Mouse (Mus musculus) MEL (cell line): ENCODE data around the gene Fbf1. TPM values are rescaled to one million over a fixed set of nuclear protein-coding genes. Genes with fewer than 3 reads are reported as not detected.

ENCODE experiments used
- DNase-seq: peaks from one replicate; pipeline ENCODE4 v3.0.0; 2011; ENCODE audit warnings: low read depth, low spot score
- H3K27ac ChIP-seq: 2 replicates; pipeline ENCODE4 v1.5.1; 2012; ENCODE audit warnings: low read depth, mild to moderate bottlenecking, control low read depth, low read length, moderate library complexity; ENCODE audit not compliant: control insufficient read depth
- H3K27me3 ChIP-seq, 2 experiments: fragments of 150-350 bp in 1 of 2; sonication (generic) in 1 of 2; 2 replicates each; pipeline ENCODE4 v1.6.1; 2012; ENCODE audit warnings: low read length in 2 of 2, mild to moderate bottlenecking in 2 of 2, improper control_type of control experiment in 1 of 2, moderate library complexity in 1 of 2; ENCODE audit not compliant: insufficient read depth in 2 of 2, control insufficient read depth in 1 of 2
- H3K36me3 ChIP-seq, 2 experiments: 2 replicates each; pipeline ENCODE4 v1.6.1; 2012 to 2014; ENCODE audit warnings: low read length in 2 of 2, improper control_type of control experiment in 1 of 2, inconsistent platforms in 1 of 2, mild to moderate bottlenecking in 1 of 2; ENCODE audit not compliant: insufficient read depth in 2 of 2, control insufficient read depth in 1 of 2
- H3K4me1 ChIP-seq, 2 experiments: fragments of 150-350 bp in 1 of 2; sonication (generic) in 1 of 2; 2 replicates each; pipeline ENCODE4 v1.6.1; 2012; ENCODE audit warnings: low read length in 2 of 2, improper control_type of control experiment in 1 of 2, mild to moderate bottlenecking in 1 of 2; ENCODE audit not compliant: insufficient read depth in 2 of 2, control insufficient read depth in 1 of 2
- H3K4me3 ChIP-seq, 2 experiments: fragments of 150-350 bp in 1 of 2; sonication (generic) in 1 of 2; 2 replicates each; pipeline ENCODE4 v1.5.1; 2012; ENCODE audit warnings: low read depth in 2 of 2, low read length in 2 of 2, mild to moderate bottlenecking in 2 of 2, moderate library complexity in 2 of 2, control low read depth in 1 of 2, improper control_type of control experiment in 1 of 2; ENCODE audit not compliant: control insufficient read depth in 1 of 2, insufficient read depth in 1 of 2
- H3K79me2 ChIP-seq: 2 replicates; pipeline ENCODE4 v1.6.1; 2012; ENCODE audit warnings: mild to moderate bottlenecking, low read length, moderate library complexity; ENCODE audit not compliant: control insufficient read depth, poor library complexity, insufficient read depth
- H3K9ac ChIP-seq: 2 replicates; pipeline ENCODE4 v1.6.1; 2012; ENCODE audit warnings: low read depth, mild to moderate bottlenecking, control low read depth, low read length, moderate library complexity; ENCODE audit not compliant: control insufficient read depth, poor library complexity, severe bottlenecking
- H3K9me3 ChIP-seq: fragments of 150-350 bp; sonication (generic); replicated peaks from 2 replicates; pipeline ENCODE4 v1.6.1; 2012; ENCODE audit warnings: mild to moderate bottlenecking, low read length, improper control_type of control experiment, moderate library complexity; ENCODE audit not compliant: insufficient read depth
- CHD1 ChIP-seq: IDR thresholded peaks from 2 replicates; pipeline ENCODE4 v1.6.1; 2012; ENCODE audit warnings: low read depth, mild to moderate bottlenecking, inconsistent platforms, low read length, improper control_type of control experiment
- CTCF ChIP-seq, 3 experiments: IDR thresholded peaks in 2 of 3; conservative IDR thresholded peaks in 1 of 3; 2 replicates each; pipeline ENCODE4 v1.5.1; 2011 to 2012; ENCODE audit warnings: low read length in 3 of 3, low read depth in 2 of 3, mild to moderate bottlenecking in 2 of 3, improper control_type of control experiment in 1 of 3, inconsistent platforms in 1 of 3, mixed read lengths in 1 of 3, moderate library complexity in 1 of 3; ENCODE audit not compliant: control insufficient read depth in 1 of 3, insufficient read depth in 1 of 3, poor library complexity in 1 of 3, severe bottlenecking in 1 of 3
- E2F4 ChIP-seq: IDR thresholded peaks from 2 replicates; pipeline ENCODE4 v1.6.1; 2011; ENCODE audit warnings: low read depth, low read length, improper control_type of control experiment, borderline replicate concordance
- EP300 ChIP-seq, 2 experiments: IDR thresholded peaks; 2 replicates each; pipeline ENCODE4 v1.6.1; 2011; ENCODE audit warnings: improper control_type of control experiment in 2 of 2, low read length in 2 of 2, low read depth in 1 of 2, mild to moderate bottlenecking in 1 of 2
- ETS1 ChIP-seq: IDR thresholded peaks from 2 replicates; pipeline ENCODE4 v1.6.1; 2012; ENCODE audit warnings: low read depth, mild to moderate bottlenecking, inconsistent platforms, low read length, improper control_type of control experiment, moderate library complexity
- GABPA ChIP-seq: IDR thresholded peaks from 2 replicates; pipeline ENCODE4 v1.6.1; 2012; ENCODE audit warnings: low read depth, mild to moderate bottlenecking, inconsistent platforms, low read length, improper control_type of control experiment, moderate library complexity
- HCFC1 ChIP-seq: IDR thresholded peaks from 2 replicates; pipeline ENCODE4 v1.6.1; 2012; ENCODE audit warnings: low read depth, mild to moderate bottlenecking, inconsistent platforms, low read length, improper control_type of control experiment, moderate library complexity
- JUND ChIP-seq: IDR thresholded peaks from 2 replicates; pipeline ENCODE4 v1.6.1; 2011; ENCODE audit warnings: low read depth, mild to moderate bottlenecking, improper control_type of control experiment, low read length
- KAT2A ChIP-seq: conservative IDR thresholded peaks from 2 replicates; pipeline ENCODE4 v1.6.1; 2012; ENCODE audit warnings: low read depth, low read length, improper control_type of control experiment, inconsistent platforms
- MAFK ChIP-seq: IDR thresholded peaks from 2 replicates; pipeline ENCODE4 v1.6.1; 2011; ENCODE audit warnings: low read depth, mild to moderate bottlenecking, low read length, improper control_type of control experiment, borderline replicate concordance
- MAX ChIP-seq: IDR thresholded peaks from 2 replicates; pipeline ENCODE4 v1.6.1; 2011; ENCODE audit warnings: low read length, improper control_type of control experiment
- MAZ ChIP-seq: IDR thresholded peaks from 2 replicates; pipeline ENCODE4 v1.6.1; 2012; ENCODE audit warnings: low read depth, mild to moderate bottlenecking, inconsistent platforms, low read length, improper control_type of control experiment
- MEF2A ChIP-seq: IDR thresholded peaks from 2 replicates; pipeline ENCODE4 v1.6.1; 2014; ENCODE audit warnings: low read depth, mild to moderate bottlenecking, inconsistent platforms, low read length, improper control_type of control experiment; ENCODE audit not compliant: poor library complexity, insufficient replicate concordance, severe bottlenecking; ENCODE audit errors: extremely low read depth
- MYC ChIP-seq: IDR thresholded peaks from 2 replicates; pipeline ENCODE4 v1.6.1; 2011; ENCODE audit warnings: low read depth, mild to moderate bottlenecking, low read length, improper control_type of control experiment, moderate library complexity
- NELFE ChIP-seq: IDR thresholded peaks from 2 replicates; pipeline ENCODE4 v1.6.1; 2011; ENCODE audit warnings: low read depth, low read length, improper control_type of control experiment
- POLR2A ChIP-seq, 2 experiments: IDR thresholded peaks; 2 replicates each; pipeline ENCODE4 v1.6.1; 2011 to 2012; ENCODE audit warnings: low read length in 2 of 2, mild to moderate bottlenecking in 2 of 2, control low read depth in 1 of 2, improper control_type of control experiment in 1 of 2, low read depth in 1 of 2, moderate library complexity in 1 of 2; ENCODE audit not compliant: control insufficient read depth in 1 of 2, insufficient read depth in 1 of 2, poor library complexity in 1 of 2
- POLR2AphosphoS5 ChIP-seq: IDR thresholded peaks from 2 replicates; pipeline ENCODE4 v1.6.1; 2012; ENCODE audit warnings: low read depth, borderline replicate concordance, mild to moderate bottlenecking, inconsistent platforms, low read length, moderate library complexity, mixed read lengths
- RAD21 ChIP-seq: IDR thresholded peaks from 2 replicates; pipeline ENCODE4 v1.6.1; 2011; ENCODE audit warnings: mild to moderate bottlenecking, low read depth, low read length, improper control_type of control experiment
- RCOR1 ChIP-seq: IDR thresholded peaks from 2 replicates; pipeline ENCODE4 v1.6.1; 2012; ENCODE audit warnings: low read depth, mild to moderate bottlenecking, inconsistent platforms, low read length, improper control_type of control experiment
- SIN3A ChIP-seq: IDR thresholded peaks from 2 replicates; pipeline ENCODE4 v1.6.1; 2012; ENCODE audit warnings: low read length, improper control_type of control experiment, inconsistent platforms
- SMC3 ChIP-seq: IDR thresholded peaks from 2 replicates; pipeline ENCODE4 v1.6.1; 2011; ENCODE audit warnings: low read depth, low read length, improper control_type of control experiment
- TAL1 ChIP-seq: IDR thresholded peaks from 2 replicates; pipeline ENCODE4 v1.6.1; 2012; ENCODE audit warnings: mild to moderate bottlenecking, inconsistent platforms, low read length, moderate library complexity, mixed read lengths
- TBP ChIP-seq: IDR thresholded peaks from 2 replicates; pipeline ENCODE4 v1.8.0; 2011; ENCODE audit warnings: low read depth, low read length, improper control_type of control experiment
- UBTF ChIP-seq: IDR thresholded peaks from 2 replicates; pipeline ENCODE4 v1.6.1; 2012; ENCODE audit warnings: low read depth, mild to moderate bottlenecking, inconsistent platforms, low read length, improper control_type of control experiment, moderate library complexity, borderline replicate concordance; ENCODE audit not compliant: insufficient read depth
- USF1 ChIP-seq: IDR thresholded peaks from 2 replicates; pipeline ENCODE4 v1.6.1; 2014; ENCODE audit warnings: low read depth, mild to moderate bottlenecking, inconsistent platforms, low read length, improper control_type of control experiment, moderate library complexity
- USF2 ChIP-seq, 2 experiments: IDR thresholded peaks; 2 replicates each; pipeline ENCODE4 v1.6.1; 2011 to 2012; ENCODE audit warnings: improper control_type of control experiment in 2 of 2, low read length in 2 of 2, borderline replicate concordance in 1 of 2, inconsistent platforms in 1 of 2, low read depth in 1 of 2, mild to moderate bottlenecking in 1 of 2; ENCODE audit not compliant: insufficient read depth in 1 of 2
- ZC3H11A ChIP-seq: IDR thresholded peaks from 2 replicates; pipeline ENCODE4 v1.6.1; 2012; ENCODE audit warnings: low read depth, mild to moderate bottlenecking, inconsistent platforms, low read length, improper control_type of control experiment
- ZKSCAN1 ChIP-seq: IDR thresholded peaks from 2 replicates; pipeline ENCODE4 v1.6.1; 2012; ENCODE audit warnings: low read depth, mild to moderate bottlenecking, inconsistent platforms, low read length, improper control_type of control experiment, moderate library complexity
- ZMIZ1 ChIP-seq: IDR thresholded peaks from 2 replicates; pipeline ENCODE4 v1.6.1; 2012; ENCODE audit warnings: low read depth, mild to moderate bottlenecking, inconsistent platforms, low read length, improper control_type of control experiment, moderate library complexity
- ZNF384 ChIP-seq: IDR thresholded peaks from 2 replicates; pipeline ENCODE4 v1.6.1; 2012; ENCODE audit warnings: low read depth, mild to moderate bottlenecking, inconsistent platforms, low read length, improper control_type of control experiment
- polyA plus RNA-seq, 2 experiments: library from polyadenylated mRNA; stranded (reverse) in 1 of 2; unstranded in 1 of 2; fragments of >175 nt in 1 of 2; fragments of >200 nt in 1 of 2; gene quantifications; 2 replicates each; pipeline versions ENCODE4 v1.2.1 to v1.2.4; 2012; ENCODE audit warnings: low replicate concordance in 2 of 2, low read depth in 1 of 2; ENCODE audit not compliant: insufficient read length in 2 of 2, insufficient read depth in 1 of 2, missing spikeins in 1 of 2
- total RNA-seq: library from RNA; depleted of rRNA; stranded (reverse); fragments of 300-350 nt; gene quantifications from 2 replicates; pipeline ENCODE4 v1.2.3, GENCODE M21; 2012

Gene Fbf1
- total and polyA plus RNA-seq, 3 experiments, result 29.2 to 32.5 TPM; not detected in 1

GRCm38 (mm10) chr11:116196336-116196735 lies 28.4 kb upstream of the Fbf1 start:
- no peaks in the 10 kb centered on the region for H3K27me3 ChIP-seq
- no peak overlapping the region for H3K4me3 ChIP-seq
- H3K9me3 ChIP-seq, result no peaks in the 10 kb centered on the region
- peaks cover 26 to 27% of the 10 kb centered on the region in 2 experiments for H3K4me1 ChIP-seq
- no peak overlapping the region for H3K9ac ChIP-seq
- peak; percentile 18 for DNase-seq
- H3K36me3 ChIP-seq, result peaks cover 0 to 40% of the 10 kb centered on the region in 2 experiments; a peak in 2 of 4 replicates
- H3K79me2 ChIP-seq, result peaks cover 8% of the 10 kb centered on the region
- H3K27ac ChIP-seq, result peak overlapping the region; percentile 23; the same call in 1 of the 2 replicates
- no peak for TF ChIP-seq ZKSCAN1
- TF ChIP-seq MAX, result no peak
- no peak for TF ChIP-seq CHD1
- no peak for TF ChIP-seq ZNF384
- no peak for TF ChIP-seq SIN3A
- TF ChIP-seq MAFK, result no peak
- no peak for TF ChIP-seq MEF2A
- TF ChIP-seq E2F4, result no peak
- no peak for TF ChIP-seq ZC3H11A
- TF ChIP-seq RCOR1, result no peak
- no peak for TF ChIP-seq CTCF (IDR thresholded peaks at IDR 0.05 in 2 of 3, conservative IDR thresholded peaks at IDR 0.05 in 1 of 3; ENCODE audit: control insufficient read depth in 1 of 3, insufficient read depth in 1 of 3, low read depth in 2 of 3, low read length in 3 of 3, poor library complexity in 1 of 3, severe bottlenecking in 1 of 3)
- no peak for TF ChIP-seq MYC
- no peak for TF ChIP-seq ZMIZ1
- TF ChIP-seq TBP, result no peak
- TF ChIP-seq GABPA, result no peak
- no peak for TF ChIP-seq SMC3
- no peak for TF ChIP-seq KAT2A
- TF ChIP-seq HCFC1, result no peak
- no peak for TF ChIP-seq USF1
- TF ChIP-seq, all 39 proteins: peak for 0

GRCm38 (mm10) chr11:116195252-116195651 lies 27.3 kb upstream of the Fbf1 start:
- Histone ChIP-seq H3K9me3 (no peaks in the 10 kb centered on the region), H3K4me3 (peak overlapping the region in 1 of 2 experiments; percentile 2; a peak in 3 of 4 replicates), H3K36me3 (peaks cover 0 to 40% of the 10 kb centered on the region in 2 experiments; a peak in 2 of 4 replicates), H3K27me3 (no peaks in the 10 kb centered on the region), H3K79me2 (peaks cover 8% of the 10 kb centered on the region), H3K9ac (peak overlapping the region; percentile 20), H3K27ac (peak overlapping the region; percentile 80), H3K4me1 (peaks cover 26 to 27% of the 10 kb centered on the region in 2 experiments)
- DNase-seq, result peak; percentile 84
- peak; percentile 70 for TF ChIP-seq HCFC1
- TF ChIP-seq ZC3H11A, result no peak
- TF ChIP-seq USF1, result no peak
- no peak for TF ChIP-seq RAD21
- TF ChIP-seq TBP, result no peak
- TF ChIP-seq MAFK, result no peak
- TF ChIP-seq MAZ, result no peak
- TF ChIP-seq UBTF, result no peak
- peak; percentile 73; the same call in 1 of the 2 replicates for TF ChIP-seq MYC
- peak; percentile 41 for TF ChIP-seq NELFE
- TF ChIP-seq POLR2AphosphoS5, result no peak
- TF ChIP-seq EP300 (IDR thresholded peaks at IDR 0.05; ENCODE audit: low read depth in 1 of 2, low read length in 2 of 2), result peak in 1 of 2 experiments; percentile 54; a peak in 2 of 4 replicates
- no peak for TF ChIP-seq TAL1
- peak in 1 of 2 experiments; percentile 36; a peak in 1 of 4 replicates for TF ChIP-seq POLR2A (IDR thresholded peaks at IDR 0.05; ENCODE audit: control insufficient read depth in 1 of 2, insufficient read depth in 1 of 2, low read depth in 1 of 2, low read length in 2 of 2, poor library complexity in 1 of 2)
- TF ChIP-seq KAT2A, result no peak
- no peak; the same call in 1 of the 2 replicates for TF ChIP-seq SIN3A
- TF ChIP-seq USF2 (IDR thresholded peaks at IDR 0.05; ENCODE audit: borderline replicate concordance in 1 of 2, insufficient read depth in 1 of 2, low read depth in 1 of 2, low read length in 2 of 2), result no peak
- no peak for TF ChIP-seq MEF2A
- no peak for TF ChIP-seq JUND
- TF ChIP-seq ETS1, result peak; percentile 39
